Mouse (Mus musculus): Measurements from ENCODE around the gene Stat6.

Gene Stat6

GRCm38 (mm10) chr10:127642772-127643552, at the start of gene Stat6:
TSS of gene Stat6 (plus strand) at chr10:127642986.
- no peak for DNase-seq (ENCODE audit: low read depth, low spot score)

GRCm38 (mm10) chr10:127594405-127594804, 48.4 kb upstream of the Stat6 start:
- DNase-seq (ENCODE audit: low read depth, low spot score) = no peak

- no peak for DNase-seq (ENCODE audit: low read depth, low spot score)
Measured at GRCm38 (mm10) chr10:127594930-127595715, 47.7 kb upstream of the Stat6 start.

- DNase-seq (ENCODE audit: low read depth, low spot score) = no peak
Measured at GRCm38 (mm10) chr10:127596321-127596941, 46.4 kb upstream of the Stat6 start.

- DNase-seq (ENCODE audit: low read depth, low spot score) = no peak
Measured at GRCm38 (mm10) chr10:127597311-127597901, 45.4 kb upstream of the Stat6 start.

GRCm38 (mm10) chr10:127598607-127599006, 44.2 kb upstream of the Stat6 start:
- DNase-seq (ENCODE audit: low read depth, low spot score) = no peak

- DNase-seq (ENCODE audit: low read depth, low spot score) = no peak
Measured at GRCm38 (mm10) chr10:127599252-127599651, 43.5 kb upstream of the Stat6 start.

GRCm38 (mm10) chr10:127599779-127600541, 42.8 kb upstream of the Stat6 start:
- no peak for DNase-seq (ENCODE audit: low read depth, low spot score)

- DNase-seq (ENCODE audit: low read depth, low spot score) = no peak
Measured at GRCm38 (mm10) chr10:127602194-127602593, 40.6 kb upstream of the Stat6 start.

GRCm38 (mm10) chr10:127603437-127604371, 39.1 kb upstream of the Stat6 start:
- no peak for DNase-seq (ENCODE audit: low read depth, low spot score)

GRCm38 (mm10) chr10:127604465-127605250, 38.1 kb upstream of the Stat6 start:
- DNase-seq (ENCODE audit: low read depth, low spot score) = no peak

- no peak for DNase-seq (ENCODE audit: low read depth, low spot score)
Measured at GRCm38 (mm10) chr10:127605251-127605547, 37.6 kb upstream of the Stat6 start.

GRCm38 (mm10) chr10:127605756-127606155, 37.0 kb upstream of the Stat6 start:
- no peak for DNase-seq (ENCODE audit: low read depth, low spot score)

- DNase-seq (ENCODE audit: low read depth, low spot score) = no peak
Measured at GRCm38 (mm10) chr10:127607059-127607458, 35.7 kb upstream of the Stat6 start.

GRCm38 (mm10) chr10:127609415-127610065, 33.2 kb upstream of the Stat6 start:
- peak; percentile 48 for DNase-seq (ENCODE audit: low read depth, low spot score)

- DNase-seq (ENCODE audit: low read depth, low spot score) = no peak
Measured at GRCm38 (mm10) chr10:127610066-127610415, 32.7 kb upstream of the Stat6 start.

GRCm38 (mm10) chr10:127612079-127612775, 30.6 kb upstream of the Stat6 start:
- DNase-seq (ENCODE audit: low read depth, low spot score) = no peak

GRCm38 (mm10) chr10:127614236-127615033, 28.4 kb upstream of the Stat6 start:
- peak; percentile 59 for DNase-seq (ENCODE audit: low read depth, low spot score)
